Mouse (Mus musculus) olfactory bulb, adult 2 months (tissue): ENCODE results near the gene Ehhadh.

Experiments used
- CTCF ChIP-seq: fragments of 200-500 bp; IDR thresholded peaks from 2 replicates; pipeline ENCODE4 v1.5.1; 2012; ENCODE audit warnings: low read depth, mild to moderate bottlenecking, low read length, moderate library complexity; ENCODE audit not compliant: insufficient read depth
- POLR2A ChIP-seq: fragments of 200-500 bp; IDR thresholded peaks from 2 replicates; pipeline ENCODE4 v1.6.1; 2012; ENCODE audit warnings: mild to moderate bottlenecking, low read depth, low read length, moderate library complexity; ENCODE audit not compliant: insufficient read depth

- TF ChIP-seq CTCF, result no peak
- TF ChIP-seq POLR2A, result no peak
Measured at GRCm38 (mm10) chr16:21781277-21781676, 6.3 kb downstream of the Ehhadh start.
